Mouse (Mus musculus) liver, postnatal 0 days (tissue): ENCODE measurements around the gene Bpgm.

Experiments used
- CTCF ChIP-seq: sonication (generic); IDR thresholded peaks from 2 replicates; pipeline ENCODE4 v1.5.1; 2016; ENCODE audit warnings: antibody characterized with exemption, low read depth
- EP300 ChIP-seq: IDR thresholded peaks from 2 replicates; pipeline ENCODE4 v1.6.1; 2016; ENCODE audit warnings: antibody characterized with exemption, low read depth, mild to moderate bottlenecking

- TF ChIP-seq CTCF (no peak), EP300 (no peak)
Observed at GRCm38 (mm10) chr6:34542866-34543265, 66.9 kb downstream of the Bpgm start.
